Mouse (Mus musculus) neutrophil, adult 5-6 weeks (primary cell): ENCODE results near the gene Ano3. TPM values are rescaled to one million over a fixed set of nuclear protein-coding genes. Genes with fewer than 3 reads are reported as not detected.
"Not testable (repeated sequence)": the region's sequence is repeated elsewhere in the genome, so short reads cannot be mapped to it uniquely, and the experiment has no call there.

Experiments used
- ATAC-seq: fragments of 151-379, 151-347 bp; 2 replicates; pipeline ENCODE4 v1.8.0; 2017; ENCODE audit warnings: mild to moderate bottlenecking, moderate TSS enrichment; ENCODE audit not compliant: insufficient number of reproducible peaks, poor library complexity, low FRiP score, severe bottlenecking; ENCODE audit errors: extremely low read depth
- total RNA-seq: library from RNA; stranded (forward); fragments of 200-1000 nt; gene quantifications from 2 replicates; pipeline ENCODE4 v1.2.3, GENCODE M21; 2017

Gene Ano3
- total RNA-seq: not detected in 2 replicates

GRCm38 (mm10) chr2:110950823-110951222, at the start of gene Ano3:
Gene Ano3, minus strand, starts transcription at chr2:110950923.
- ATAC-seq: not testable (repeated sequence)

DNA sequence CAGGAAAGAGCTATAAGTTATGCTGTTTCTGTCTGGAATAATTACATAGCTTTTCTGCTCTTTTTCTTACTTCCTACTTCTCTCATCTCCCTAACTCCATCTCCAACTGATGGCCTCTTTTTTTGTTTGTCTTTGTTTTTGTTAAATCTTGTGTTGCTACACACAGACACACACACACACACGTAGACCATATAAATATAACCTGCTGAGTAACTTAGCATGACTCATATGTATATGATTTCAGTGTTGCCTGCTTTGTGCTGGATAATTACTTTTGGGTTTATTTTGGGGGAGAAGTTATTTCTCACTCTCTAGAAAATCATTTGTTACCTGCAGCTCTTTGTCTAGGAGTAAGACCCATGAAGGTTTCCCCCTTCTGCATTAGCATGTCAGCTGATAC, 39.3 kb upstream of the Ano3 start:
- no peak for ATAC-seq

GRCm38 (mm10) chr2:110989539-110989938, 38.8 kb upstream of the Ano3 start:
- no peak for ATAC-seq

GRCm38 (mm10) chr2:110985853-110986271, 35.1 kb upstream of the Ano3 start:
- no peak for ATAC-seq

GRCm38 (mm10) chr2:110981733-110982132, 31.0 kb upstream of the Ano3 start:
- ATAC-seq: no peak

DNA sequence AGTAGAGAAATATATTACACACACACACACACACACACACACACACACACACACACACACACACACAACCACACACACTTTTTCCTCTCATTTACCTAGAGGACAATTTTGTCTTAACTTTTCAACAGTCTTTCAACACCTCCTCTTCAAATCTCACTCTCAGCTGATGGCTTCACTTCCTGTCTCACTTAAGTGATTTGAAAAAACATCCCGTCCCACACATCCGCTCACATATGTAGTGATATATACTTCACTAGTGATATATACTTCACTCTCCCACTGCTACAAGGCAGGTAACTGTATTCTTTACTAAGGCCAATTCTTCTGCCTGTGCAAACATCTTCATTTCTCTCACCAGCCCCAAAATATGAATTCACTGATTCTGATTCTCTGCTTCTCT, 28.9 kb upstream of the Ano3 start:
- no peak for ATAC-seq

- no peak for ATAC-seq
Observed at GRCm38 (mm10) chr2:110976871-110977270, 26.1 kb upstream of the Ano3 start.

DNA sequence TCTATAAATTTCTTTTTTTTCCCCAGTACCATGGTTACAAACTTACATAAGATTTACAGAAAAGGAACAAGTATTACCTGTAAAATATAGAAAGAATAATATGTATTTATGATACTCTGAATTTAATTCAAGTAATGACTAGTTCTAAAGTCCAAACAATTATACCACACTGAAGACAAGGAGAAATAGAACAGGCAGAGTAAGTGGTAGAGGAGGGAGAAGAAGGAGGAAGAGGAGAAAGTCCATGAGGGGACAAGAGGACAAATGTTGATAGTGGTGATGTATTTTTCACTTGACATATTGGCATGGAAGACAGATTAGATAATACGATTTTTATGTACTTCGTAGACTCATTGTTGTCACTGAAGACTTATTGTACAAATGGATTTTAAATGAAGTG, 19.4 kb upstream of the Ano3 start:
- no peak for ATAC-seq

GRCm38 (mm10) chr2:110965398-110965797, 14.7 kb upstream of the Ano3 start:
- no peak for ATAC-seq

- no peak for ATAC-seq
Observed at GRCm38 (mm10) chr2:110950432-110950803, 305 bp downstream of the Ano3 start.

DNA sequence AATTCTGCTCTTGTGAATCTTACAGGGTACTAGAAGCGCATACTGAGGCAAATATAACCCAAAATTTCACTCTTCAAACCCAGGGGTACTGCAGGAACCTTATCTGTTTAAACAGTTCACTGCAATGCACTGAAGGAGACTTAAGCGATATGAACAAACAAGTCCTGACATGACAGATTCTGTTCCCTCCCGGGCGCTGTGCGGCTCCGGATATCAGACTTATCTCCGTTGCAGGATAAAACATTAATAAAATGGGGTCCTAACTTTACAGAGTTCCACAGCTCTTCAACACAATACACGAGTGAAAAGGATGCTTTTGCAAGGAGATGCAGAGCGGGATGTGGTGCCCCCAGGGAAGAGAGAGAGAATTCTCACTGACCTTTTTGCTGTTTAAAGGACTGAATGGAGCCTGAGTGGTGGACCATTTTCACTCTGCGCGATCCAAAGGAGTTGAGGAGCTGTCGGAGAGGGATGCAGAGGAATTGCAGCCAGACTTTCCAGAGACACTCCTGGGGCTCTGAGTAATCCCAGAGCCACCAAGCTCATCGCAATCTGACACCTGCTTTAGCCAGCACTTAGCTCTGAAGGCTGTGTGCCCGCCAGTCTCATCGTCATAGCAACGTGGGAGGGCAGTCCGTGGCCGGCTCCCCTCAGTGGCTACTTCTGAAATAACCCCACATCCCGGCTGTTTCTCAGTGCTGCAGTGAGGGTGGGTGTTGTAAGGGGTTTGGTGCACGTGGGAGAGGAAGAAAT, 868 bp downstream of the Ano3 start:
- no peak for ATAC-seq

DNA sequence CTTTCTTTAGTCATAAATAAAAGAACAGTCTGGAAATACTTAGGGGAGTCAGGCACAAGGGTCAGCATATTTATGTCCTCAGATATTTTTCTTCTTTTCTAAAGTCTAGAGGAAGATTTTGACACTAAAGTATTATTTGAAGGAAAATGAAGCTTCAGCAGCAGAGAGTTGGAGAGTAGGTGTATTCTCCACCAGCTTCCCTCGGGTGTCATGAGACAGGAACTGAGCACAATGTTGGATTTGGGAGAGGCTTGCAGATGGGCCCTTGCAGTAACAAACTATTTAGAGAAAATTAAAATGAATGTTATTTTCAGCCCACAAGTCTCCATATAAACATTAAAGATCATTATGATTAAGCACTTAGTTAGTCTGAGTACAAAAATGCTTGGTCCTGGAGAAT, 5.6 kb downstream of the Ano3 start:
- ATAC-seq: no peak

GRCm38 (mm10) chr2:110935691-110936090, 15.0 kb downstream of the Ano3 start:
- no peak for ATAC-seq

DNA sequence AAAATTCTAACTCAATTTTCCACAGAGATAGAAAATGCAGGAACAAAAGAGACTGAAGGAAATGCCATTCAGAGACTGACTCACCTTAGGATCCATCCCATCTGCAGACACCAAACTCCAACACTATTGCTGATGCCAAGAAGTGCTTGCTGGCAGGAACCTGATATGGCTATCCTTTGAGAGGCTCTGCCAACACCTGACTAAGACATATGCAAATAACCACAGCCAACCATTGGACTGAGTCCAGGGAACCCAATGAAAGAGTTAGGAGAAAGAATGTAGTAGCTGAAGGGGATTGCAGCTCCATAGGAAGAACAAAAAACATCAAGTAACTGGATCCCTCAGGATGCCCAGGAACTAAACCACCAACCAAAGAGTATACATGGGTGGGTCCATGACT, 21.6 kb downstream of the Ano3 start:
- ATAC-seq: no peak

- no peak for ATAC-seq
Observed at GRCm38 (mm10) chr2:110909506-110909905, 41.2 kb downstream of the Ano3 start.

DNA sequence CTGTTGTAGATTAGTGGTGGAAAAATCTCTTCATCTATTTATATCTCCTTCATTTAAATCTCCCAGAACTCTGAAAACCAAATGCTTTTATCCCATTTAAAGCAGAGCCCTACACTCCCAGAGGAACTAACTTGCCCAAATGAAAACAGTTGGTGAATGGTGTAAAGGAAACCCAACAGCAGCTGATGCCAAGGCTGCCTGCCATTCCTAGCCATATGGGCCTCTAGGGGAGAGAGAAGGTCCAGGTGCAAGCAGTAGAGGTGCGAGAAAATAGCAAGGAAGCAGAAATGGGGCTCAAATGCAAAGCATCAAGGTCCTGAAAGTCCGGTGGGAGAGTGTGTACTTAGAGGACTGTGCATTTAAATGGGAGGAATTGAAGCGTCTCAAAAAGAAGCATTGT, 44.2 kb downstream of the Ano3 start:
- ATAC-seq: no peak

DNA sequence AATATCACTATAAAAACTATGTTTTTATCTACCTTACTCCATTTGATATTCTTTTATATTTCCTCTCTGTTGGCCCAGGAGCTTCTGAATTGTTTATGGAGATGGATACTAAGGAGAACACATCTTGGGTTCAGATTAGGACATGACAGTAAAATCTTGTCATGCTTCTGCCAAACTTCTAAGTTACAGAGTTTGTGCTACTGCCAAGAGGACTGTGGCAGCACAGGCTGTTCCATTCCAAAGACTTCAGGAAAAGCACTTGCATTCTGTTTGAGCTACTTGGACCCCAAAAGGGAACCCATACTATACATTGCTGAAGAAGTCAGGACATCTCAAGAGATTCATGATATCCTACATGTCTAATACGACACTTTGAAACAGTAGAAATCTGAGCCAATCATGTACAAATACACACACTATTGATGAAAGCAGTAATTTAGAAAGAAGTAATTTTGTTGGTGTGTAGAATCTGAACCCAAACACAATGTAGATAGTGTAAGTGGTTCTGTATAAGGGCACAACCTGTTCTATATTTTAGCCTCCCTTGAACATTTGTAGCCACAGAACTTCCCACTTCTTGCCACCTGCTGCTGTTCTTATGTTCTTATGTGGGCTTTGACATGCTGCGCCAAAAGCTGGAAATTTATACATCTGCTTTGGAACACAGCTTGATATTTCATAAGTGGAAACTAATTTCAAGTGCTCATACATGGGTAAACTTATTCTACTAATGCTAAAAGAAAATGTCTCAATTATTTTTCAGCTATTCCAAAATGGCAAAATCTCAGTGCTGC, 54.0 kb downstream of the Ano3 start:
- ATAC-seq: no peak

DNA sequence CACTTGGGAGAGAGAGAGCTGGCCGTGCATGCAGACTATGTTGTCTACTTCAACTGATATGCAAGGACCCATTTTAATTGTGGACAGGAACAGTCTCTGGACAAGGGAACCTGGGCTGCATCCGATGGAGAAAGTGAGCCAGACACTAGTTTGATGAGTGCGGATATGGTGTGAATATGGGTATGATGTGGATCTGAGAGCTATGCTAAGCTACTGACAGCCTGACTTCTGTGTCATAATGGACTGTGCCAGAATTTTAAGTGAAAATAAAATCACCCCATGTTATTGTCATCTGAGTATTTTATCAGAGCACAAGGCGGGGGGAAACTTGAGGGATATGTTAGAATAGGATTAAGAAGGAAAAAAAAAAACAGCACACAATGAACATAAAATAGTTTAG, 79.1 kb downstream of the Ano3 start:
- ATAC-seq: no peak

DNA sequence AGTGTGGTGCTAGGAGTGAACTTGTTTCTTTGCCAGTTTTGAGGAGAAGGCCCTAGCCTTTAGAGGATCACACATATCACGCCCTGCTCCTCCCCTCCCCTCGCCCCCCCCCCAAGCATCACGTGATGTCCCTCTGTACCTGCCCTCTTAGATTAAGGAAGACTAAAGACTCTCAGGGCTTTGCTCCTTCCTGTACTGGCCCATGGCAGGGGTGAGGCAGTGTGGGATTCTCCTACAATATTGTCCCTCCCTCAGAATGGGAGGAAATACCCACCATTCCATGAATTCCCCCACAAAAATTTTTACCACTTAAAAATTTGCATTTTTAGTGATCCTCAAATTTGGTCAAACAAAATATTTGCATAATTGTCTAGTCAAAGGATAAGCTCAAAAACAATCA, 85.1 kb downstream of the Ano3 start:
- no peak for ATAC-seq

DNA sequence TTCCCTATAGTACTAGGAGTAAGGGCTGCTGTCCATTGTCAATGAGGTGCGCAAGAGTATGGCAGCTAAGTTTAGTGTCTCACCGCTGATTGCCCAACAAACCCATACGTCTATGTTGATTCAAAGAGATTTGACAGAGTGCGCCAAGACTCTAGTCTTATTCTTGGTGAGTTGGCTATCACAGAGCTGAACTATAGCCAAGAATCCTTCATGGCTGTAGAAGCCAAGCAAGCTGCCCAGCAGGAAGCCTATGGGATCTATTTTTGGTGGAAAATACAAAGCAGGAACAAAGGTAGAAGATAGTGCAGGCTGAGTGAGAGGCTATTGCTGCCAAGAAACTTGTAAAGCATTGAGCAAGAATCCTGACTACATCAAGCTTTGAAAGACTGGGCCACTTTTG, 87.3 kb downstream of the Ano3 start:
- no peak for ATAC-seq
